Mouse (Mus musculus): ENCODE data around the gene Sh3bp5l. TPM values are rescaled to one million over a fixed set of nuclear protein-coding genes. Genes with fewer than 3 reads are reported as not detected.
A peak's percentile ranks its signal among the peaks of the same experiment; 100 is the strongest.

Sh3bp5l gene
- polyA plus RNA-seq, 1 experiment: 38.1 TPM

DNA sequence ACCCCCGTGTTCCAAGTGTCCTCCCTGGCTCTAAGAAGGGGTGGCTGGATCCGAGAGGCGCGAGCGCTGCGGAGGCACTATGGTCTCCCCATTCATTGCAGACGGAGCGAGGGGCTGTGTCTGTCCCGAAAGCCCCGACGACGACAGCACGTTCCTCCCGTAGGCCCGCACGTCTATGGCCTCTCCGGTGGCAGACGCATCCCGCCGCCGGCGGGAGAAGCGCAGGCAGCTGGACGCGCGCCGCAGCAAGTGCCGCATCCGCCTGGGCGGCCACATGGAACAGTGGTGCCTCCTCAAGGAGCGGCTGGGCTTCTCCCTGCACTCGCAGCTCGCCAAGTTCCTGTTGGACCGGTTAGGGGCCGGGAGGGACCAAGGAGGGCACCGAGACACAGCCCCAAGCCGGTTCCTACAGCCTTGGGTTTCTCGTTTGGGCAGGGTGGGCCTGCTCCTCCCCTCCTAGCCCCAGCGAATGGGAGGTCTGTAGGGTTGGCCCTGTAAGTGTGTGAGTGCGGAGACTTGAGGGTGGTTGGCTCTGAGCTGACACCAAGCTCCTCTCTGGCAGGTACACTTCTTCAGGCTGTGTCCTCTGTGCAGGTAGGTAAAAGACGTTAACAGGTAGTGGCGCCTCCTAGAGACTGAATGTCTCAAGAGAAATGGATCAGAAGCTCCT is 23.0 kb upstream of the Sh3bp5l start:
- no peaks in the 10 kb centered on the region for H3K27me3 ChIP-seq (ENCODE audit: control insufficient read depth, insufficient read depth, insufficient read length)
- peak overlapping the region; percentile 57 for H3K4me3 ChIP-seq
- H3ac ChIP-seq (ENCODE audit: control insufficient read depth, insufficient read length): peak overlapping the region; percentile 17
- H3K4me2 ChIP-seq (ENCODE audit: low read depth): peak overlapping the region; percentile 89
- H3K36me3 ChIP-seq (ENCODE audit: control insufficient read depth, insufficient read depth): no peaks in the 10 kb centered on the region
- TF ChIP-seq MYOD1 (IDR thresholded peaks at IDR 0.05; ENCODE audit: control insufficient read depth in 1 of 3, insufficient read length in 2 of 3, low read depth in 2 of 3): peak in 1 of 3 experiments; percentile 48
- no peak for TF ChIP-seq TCF12 (IDR thresholded peaks at IDR 0.05; ENCODE audit: insufficient read depth, poor library complexity, severe bottlenecking)
- TF ChIP-seq MYOG (IDR thresholded peaks at IDR 0.05; ENCODE audit: control insufficient read depth in 1 of 3, insufficient read depth in 1 of 3, insufficient read length in 2 of 3, low read depth in 2 of 3): peak in 1 of 3 experiments; percentile 26
- TF ChIP-seq POLR2A (IDR thresholded peaks at IDR 0.05; ENCODE audit: insufficient read length, low read depth): peak; percentile 36
- H3K79me2 ChIP-seq (ENCODE audit: control insufficient read depth, insufficient read depth): no peaks in the 10 kb centered on the region

DNA sequence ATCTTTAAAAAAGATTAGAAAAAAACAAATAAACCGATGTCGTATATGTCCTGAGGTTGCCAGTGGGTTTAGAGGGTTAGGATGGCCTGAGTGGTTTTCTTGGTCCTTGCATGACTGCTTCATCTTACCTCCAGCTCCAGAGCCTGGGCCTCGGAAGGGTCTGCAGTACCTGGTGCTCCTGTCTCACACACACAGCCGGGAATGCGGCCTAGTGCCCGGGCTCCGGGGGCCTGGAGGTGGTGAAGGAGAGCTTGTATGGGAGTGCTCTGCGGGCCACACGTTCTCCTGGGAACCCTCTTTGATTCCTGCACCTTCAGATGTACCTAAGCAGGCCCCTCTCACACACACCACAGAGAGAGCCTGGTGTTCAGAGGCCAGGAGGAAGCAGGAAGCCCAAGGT is 21.9 kb upstream of the Sh3bp5l start:
- Histone ChIP-seq H3K79me2 (ENCODE audit: control insufficient read depth, insufficient read depth) (no peaks in the 10 kb centered on the region), H3K27me3 (ENCODE audit: control insufficient read depth, insufficient read depth, insufficient read length) (no peaks in the 10 kb centered on the region), H3K4me2 (ENCODE audit: low read depth) (no peak overlapping the region), H3K36me3 (ENCODE audit: control insufficient read depth, insufficient read depth) (peaks cover under 1% of the 10 kb centered on the region), H3K4me3 (no peak overlapping the region), H3ac (ENCODE audit: control insufficient read depth, insufficient read length) (no peak overlapping the region)
- TF ChIP-seq CEBPB (IDR thresholded peaks at IDR 0.05; ENCODE audit: insufficient read depth, poor library complexity, severe bottlenecking) (no peak), TCF3 (IDR thresholded peaks at IDR 0.05; ENCODE audit: insufficient read length, low read depth) (no peak), MAX (IDR thresholded peaks at IDR 0.05; ENCODE audit: low read depth) (no peak), E2F4 (IDR thresholded peaks at IDR 0.05; ENCODE audit: insufficient read depth) (no peak), SRF (IDR thresholded peaks at IDR 0.05; ENCODE audit: control insufficient read depth, insufficient read length, low read depth) (no peak), TCF12 (IDR thresholded peaks at IDR 0.05; ENCODE audit: insufficient read depth, poor library complexity, severe bottlenecking) (no peak), POLR2AphosphoS2 (IDR thresholded peaks at IDR 0.05; ENCODE audit: insufficient read length, low read depth) (no peak), REST (IDR thresholded peaks at IDR 0.05; ENCODE audit: insufficient read depth, insufficient read length) (no peak), USF1 (IDR thresholded peaks at IDR 0.05; ENCODE audit: low read depth) (no peak), MYOG (IDR thresholded peaks at IDR 0.05; ENCODE audit: control insufficient read depth in 1 of 3, insufficient read depth in 1 of 3, insufficient read length in 2 of 3, low read depth in 2 of 3) (no peak)

DNA sequence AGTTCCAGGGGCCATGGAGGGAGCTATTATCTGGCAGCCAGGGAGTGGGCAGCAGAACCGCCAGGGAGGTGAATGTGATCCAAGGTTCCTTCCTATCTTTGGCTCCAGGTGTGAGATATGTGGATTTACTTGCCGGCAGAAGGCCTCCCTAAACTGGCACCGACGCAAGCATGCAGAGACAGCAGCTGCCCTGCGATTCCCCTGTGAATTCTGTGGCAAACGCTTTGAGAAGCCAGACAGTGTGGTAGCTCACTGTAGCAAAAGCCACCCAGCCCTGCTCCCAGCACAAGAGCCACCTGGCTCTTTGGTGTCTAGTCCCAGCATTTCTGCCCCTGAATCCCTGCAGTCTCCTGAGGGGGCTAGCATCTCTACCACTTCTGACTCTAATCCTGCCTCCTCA is 16.5 kb upstream of the Sh3bp5l start:
- TF ChIP-seq CEBPB (IDR thresholded peaks at IDR 0.05; ENCODE audit: insufficient read depth, poor library complexity, severe bottlenecking) (no peak), MAX (IDR thresholded peaks at IDR 0.05; ENCODE audit: low read depth) (no peak), USF1 (IDR thresholded peaks at IDR 0.05; ENCODE audit: low read depth) (no peak), SRF (IDR thresholded peaks at IDR 0.05; ENCODE audit: control insufficient read depth, insufficient read length, low read depth) (no peak), TCF3 (IDR thresholded peaks at IDR 0.05; ENCODE audit: insufficient read length, low read depth) (no peak), MYOD1 (IDR thresholded peaks at IDR 0.05; ENCODE audit: control insufficient read depth in 1 of 3, insufficient read length in 2 of 3, low read depth in 2 of 3) (no peak), POLR2AphosphoS2 (IDR thresholded peaks at IDR 0.05; ENCODE audit: insufficient read length, low read depth) (peak; percentile 73), REST (IDR thresholded peaks at IDR 0.05; ENCODE audit: insufficient read depth, insufficient read length) (no peak), POLR2A (IDR thresholded peaks at IDR 0.05; ENCODE audit: insufficient read length, low read depth) (no peak)
- no peak overlapping the region for H3ac ChIP-seq (ENCODE audit: control insufficient read depth, insufficient read length)
- no peak overlapping the region for H3K4me2 ChIP-seq (ENCODE audit: low read depth)
- peaks cover 28% of the 10 kb centered on the region for H3K36me3 ChIP-seq (ENCODE audit: control insufficient read depth, insufficient read depth)
- no peak overlapping the region for H3K4me3 ChIP-seq
- H3K79me2 ChIP-seq (ENCODE audit: control insufficient read depth, insufficient read depth): no peaks in the 10 kb centered on the region
- no peaks in the 10 kb centered on the region for H3K27me3 ChIP-seq (ENCODE audit: control insufficient read depth, insufficient read depth, insufficient read length)

DNA sequence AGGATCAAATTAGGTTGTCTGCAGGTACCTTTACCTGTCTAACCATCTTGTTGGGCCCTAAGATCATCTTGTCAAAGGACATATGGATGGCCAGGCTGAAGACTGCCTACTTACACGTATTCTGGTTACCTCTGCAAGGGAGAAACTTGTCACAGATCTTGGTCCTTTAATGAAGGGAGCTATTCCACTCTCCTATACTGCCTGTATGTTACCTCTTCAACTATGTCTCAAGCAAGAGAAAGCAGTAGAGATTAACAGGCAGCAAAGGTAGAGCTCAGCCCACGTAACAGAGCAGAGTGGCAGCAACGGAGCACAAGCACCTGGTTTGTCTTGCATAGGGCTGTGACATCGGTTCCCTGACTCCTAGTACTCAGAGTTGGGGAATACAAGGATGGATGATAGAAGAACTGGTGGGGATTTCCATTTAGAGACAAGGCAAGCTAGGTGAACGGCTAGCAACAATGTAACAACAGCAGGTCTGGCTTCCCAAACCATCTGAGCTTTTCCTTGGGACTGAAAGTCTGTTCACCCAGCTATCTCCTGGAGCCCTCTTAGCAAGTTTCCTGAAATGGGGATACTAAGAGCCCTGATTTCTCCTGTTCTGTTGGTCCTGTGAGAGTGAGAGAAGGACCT is 14.9 kb upstream of the Sh3bp5l start:
- Histone ChIP-seq H3ac (ENCODE audit: control insufficient read depth, insufficient read length) (no peak overlapping the region), H3K79me2 (ENCODE audit: control insufficient read depth, insufficient read depth) (no peaks in the 10 kb centered on the region), H3K4me3 (no peak overlapping the region), H3K36me3 (ENCODE audit: control insufficient read depth, insufficient read depth) (peaks cover 41% of the 10 kb centered on the region), H3K27me3 (ENCODE audit: control insufficient read depth, insufficient read depth, insufficient read length) (no peaks in the 10 kb centered on the region), H3K4me2 (ENCODE audit: low read depth) (no peak overlapping the region)
- TF ChIP-seq POLR2AphosphoS2 (IDR thresholded peaks at IDR 0.05; ENCODE audit: insufficient read length, low read depth) (peak; percentile 66), MYOD1 (IDR thresholded peaks at IDR 0.05; ENCODE audit: control insufficient read depth in 1 of 3, insufficient read length in 2 of 3, low read depth in 2 of 3) (no peak), POLR2A (IDR thresholded peaks at IDR 0.05; ENCODE audit: insufficient read length, low read depth) (no peak), E2F4 (IDR thresholded peaks at IDR 0.05; ENCODE audit: insufficient read depth) (no peak)

DNA sequence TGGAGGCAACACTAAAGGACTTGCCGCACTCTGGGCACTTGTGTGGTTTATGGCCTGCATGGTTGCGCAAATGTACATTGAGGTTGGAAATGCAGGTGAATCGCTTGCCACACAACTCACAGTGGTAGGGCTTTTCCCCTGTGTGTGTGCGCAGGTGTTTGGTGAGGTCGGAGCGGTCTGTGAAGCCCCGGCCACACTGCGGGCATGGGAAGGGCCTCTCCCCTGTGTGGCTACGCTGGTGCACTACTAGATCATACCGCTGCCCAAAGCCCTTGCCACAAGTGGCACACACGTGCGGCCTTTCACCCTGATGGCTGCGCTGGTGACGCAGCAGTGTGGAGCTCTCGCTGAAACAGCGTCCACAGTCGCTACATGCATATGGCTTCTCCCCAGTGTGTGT is 14.2 kb upstream of the Sh3bp5l start:
- H3K4me2 ChIP-seq (ENCODE audit: low read depth): no peak overlapping the region
- TF ChIP-seq MYOD1 (IDR thresholded peaks at IDR 0.05; ENCODE audit: control insufficient read depth in 1 of 3, insufficient read length in 2 of 3, low read depth in 2 of 3) (no peak), POLR2AphosphoS2 (IDR thresholded peaks at IDR 0.05; ENCODE audit: insufficient read length, low read depth) (peak; percentile 71), POLR2A (IDR thresholded peaks at IDR 0.05; ENCODE audit: insufficient read length, low read depth) (peak; percentile 27), TCF12 (IDR thresholded peaks at IDR 0.05; ENCODE audit: insufficient read depth, poor library complexity, severe bottlenecking) (no peak), MYOG (IDR thresholded peaks at IDR 0.05; ENCODE audit: control insufficient read depth in 1 of 3, insufficient read depth in 1 of 3, insufficient read length in 2 of 3, low read depth in 2 of 3) (no peak), E2F4 (IDR thresholded peaks at IDR 0.05; ENCODE audit: insufficient read depth) (no peak), USF1 (IDR thresholded peaks at IDR 0.05; ENCODE audit: low read depth) (no peak), TCF3 (IDR thresholded peaks at IDR 0.05; ENCODE audit: insufficient read length, low read depth) (no peak), SRF (IDR thresholded peaks at IDR 0.05; ENCODE audit: control insufficient read depth, insufficient read length, low read depth) (no peak)
- H3K27me3 ChIP-seq (ENCODE audit: control insufficient read depth, insufficient read depth, insufficient read length): no peaks in the 10 kb centered on the region
- no peaks in the 10 kb centered on the region for H3K79me2 ChIP-seq (ENCODE audit: control insufficient read depth, insufficient read depth)
- H3ac ChIP-seq (ENCODE audit: control insufficient read depth, insufficient read length): no peak overlapping the region
- peaks cover 42% of the 10 kb centered on the region for H3K36me3 ChIP-seq (ENCODE audit: control insufficient read depth, insufficient read depth)
- no peak overlapping the region for H3K4me3 ChIP-seq
